Mouse (Mus musculus) forelimb bud, embryonic 11.5 days (tissue): ENCODE results near the gene Pkdrej.

Source experiments
- DNase-seq: peaks from one replicate; pipeline ENCODE4 v3.0.0-alpha.2; 2012; ENCODE audit warnings: low read depth, low spot score

Pkdrej gene

DNA sequence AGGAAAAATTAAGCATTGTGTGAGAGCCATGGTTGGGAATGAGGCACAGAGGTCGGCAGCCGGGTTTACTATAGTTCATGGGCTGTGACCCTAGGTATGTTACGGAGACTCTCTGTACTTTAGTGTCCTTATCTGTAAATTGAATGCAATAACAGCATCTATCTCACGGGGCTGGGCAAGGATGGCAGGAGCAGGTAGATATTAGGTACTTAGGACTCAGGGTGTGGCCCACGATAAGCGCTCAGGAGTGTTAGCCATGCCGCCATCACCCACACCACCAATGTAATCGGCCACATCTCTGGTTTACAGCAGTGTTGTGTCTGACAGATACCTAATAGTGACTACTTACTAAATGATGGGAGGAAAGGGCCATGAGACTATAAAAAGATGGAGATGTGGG lies 52.5 kb downstream of the Pkdrej start:
- no peak for DNase-seq

- no peak for DNase-seq
Observed at GRCm38 (mm10) chr15:85766677-85767076, 54.9 kb downstream of the Pkdrej start.

GRCm38 (mm10) chr15:85765022-85765421 lies 56.5 kb downstream of the Pkdrej start:
- no peak for DNase-seq
